Mouse (Mus musculus): ENCODE measurements around the gene Sphk1.
A peak's percentile ranks its signal among the peaks of the same experiment; 100 is the strongest.

The Sphk1 gene

DNA sequence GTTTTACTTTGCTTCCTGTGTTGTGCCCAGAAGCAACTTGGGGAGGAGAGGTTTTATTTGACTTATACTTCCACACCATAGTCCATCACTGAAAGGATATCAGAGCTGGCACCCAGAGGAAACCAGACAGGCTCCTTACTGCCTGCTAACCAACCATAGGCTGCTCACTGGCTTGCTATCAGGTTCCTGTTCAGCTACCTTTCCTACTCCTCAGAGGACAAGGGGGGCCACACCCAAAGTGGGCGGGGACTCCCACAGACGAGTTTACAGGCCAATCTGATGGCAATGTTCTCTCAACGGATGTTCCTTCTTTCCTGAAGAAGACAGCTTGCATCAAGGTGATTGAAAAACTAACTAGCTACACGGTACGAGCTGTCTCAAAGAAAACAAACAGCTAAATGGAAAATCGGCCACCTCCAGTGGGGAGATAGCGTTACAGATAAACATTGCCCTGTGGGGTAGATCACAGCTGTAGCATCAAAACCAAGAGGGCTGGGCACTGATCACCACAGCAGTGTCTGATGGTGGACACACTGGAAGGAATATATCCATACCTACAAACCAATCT, 19.3 kb upstream of the Sphk1 start:
- DNase-seq, result no peak

GRCm38 (mm10) chr11:116512154-116512553, 18.6 kb upstream of the Sphk1 start:
- no peak for DNase-seq

- no peak for DNase-seq
Observed at GRCm38 (mm10) chr11:116512987-116513386, 17.7 kb upstream of the Sphk1 start.

DNA sequence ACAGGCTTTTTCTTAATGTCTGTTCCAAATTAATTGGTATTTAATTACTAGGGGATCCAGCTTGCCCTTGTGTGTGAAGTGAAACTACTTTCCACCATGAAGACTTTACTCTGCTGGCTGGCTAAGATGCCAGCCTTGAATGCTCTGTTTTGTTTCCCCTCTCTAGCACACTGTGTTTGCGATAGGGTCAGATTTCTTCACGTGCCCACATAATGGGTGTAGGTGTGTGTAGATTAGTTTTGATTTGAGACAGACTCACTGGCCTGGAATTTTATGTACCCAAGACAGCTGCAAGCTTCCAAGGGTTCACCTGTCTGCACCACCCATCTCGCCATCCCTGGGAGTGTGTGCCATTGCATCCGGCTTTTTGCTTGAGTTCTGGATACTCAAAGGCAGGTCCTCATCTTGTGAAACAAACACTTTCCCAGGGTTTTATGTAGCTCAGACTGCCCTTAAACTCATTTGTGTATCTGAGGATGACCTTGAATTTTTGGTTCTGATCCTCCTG, 17.1 kb upstream of the Sphk1 start:
- DNase-seq, result no peak

DNA sequence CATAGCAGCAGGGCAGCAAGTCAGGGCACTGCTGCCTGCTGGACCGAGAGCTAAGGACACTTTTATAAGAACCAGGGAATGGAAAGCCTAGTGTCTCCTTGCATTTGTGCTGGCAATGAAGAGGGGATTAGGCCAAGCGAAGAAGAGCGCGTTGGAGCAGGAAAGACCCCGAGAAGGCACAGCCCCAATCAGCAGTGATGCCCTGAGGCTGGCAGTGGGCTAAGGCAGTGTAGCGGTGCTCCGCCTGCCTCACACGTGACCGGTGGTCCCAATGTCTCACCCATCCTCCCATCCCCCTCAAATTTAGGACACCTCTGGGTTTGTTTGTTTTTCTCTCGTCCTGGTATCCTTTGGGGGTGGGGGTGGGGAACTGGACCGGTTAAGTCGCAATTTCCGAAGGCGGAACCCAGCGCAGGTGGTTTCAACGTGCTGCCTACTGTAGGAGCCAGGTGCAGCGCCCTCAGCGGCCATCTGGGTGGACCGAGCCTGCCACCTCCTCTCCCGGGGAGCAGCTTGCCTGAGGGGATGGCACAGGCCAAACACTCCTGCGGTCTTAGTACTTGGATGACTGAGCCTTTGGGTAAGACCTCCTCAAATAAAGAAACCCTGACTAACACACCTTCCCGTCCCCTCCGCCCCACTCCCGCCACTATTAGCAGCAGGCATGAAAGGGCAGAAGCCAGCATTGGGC, 15.2 kb upstream of the Sphk1 start:
- peak; percentile 81 to 82 for DNase-seq

DNA sequence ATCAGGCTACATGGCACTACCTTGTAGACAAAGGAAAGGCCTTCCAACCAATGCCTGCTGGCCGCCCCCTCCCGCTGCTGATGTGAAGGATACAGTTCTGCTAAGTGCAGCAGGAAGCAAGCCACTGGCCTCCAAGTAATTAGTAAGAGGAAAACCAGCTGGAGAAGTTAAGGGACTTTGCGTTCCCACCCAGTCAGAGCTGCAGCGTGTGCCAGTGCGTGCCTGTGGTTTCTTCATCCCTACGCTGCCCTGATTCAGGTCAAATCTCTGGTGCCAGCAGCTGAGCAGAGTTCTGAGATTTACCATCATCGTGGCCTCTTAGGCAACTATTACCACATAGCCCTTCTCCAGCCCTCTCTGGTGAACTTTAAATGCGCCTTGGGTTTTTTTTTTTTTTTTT, 12.2 kb upstream of the Sphk1 start:
- no peak for DNase-seq

DNA sequence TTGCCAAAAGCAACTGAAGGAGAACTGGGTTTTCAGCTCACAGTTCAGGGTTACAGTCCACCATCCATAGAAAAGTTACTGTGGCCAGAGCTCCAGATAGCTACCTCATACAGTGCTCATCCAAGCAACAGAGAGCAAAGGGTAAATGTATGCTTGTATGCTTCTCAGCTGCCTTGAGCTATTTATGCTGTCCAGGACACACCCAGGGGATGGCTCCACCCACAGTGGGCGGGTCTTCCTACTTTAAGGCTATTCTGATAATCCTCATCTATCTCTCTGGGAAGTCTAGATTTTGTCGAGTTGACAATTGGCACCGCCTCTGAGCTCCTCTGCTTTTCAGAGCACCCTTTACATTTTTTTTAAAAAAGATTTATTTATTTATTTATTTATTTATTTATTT, 9.6 kb upstream of the Sphk1 start:
- no peak for DNase-seq

DNA sequence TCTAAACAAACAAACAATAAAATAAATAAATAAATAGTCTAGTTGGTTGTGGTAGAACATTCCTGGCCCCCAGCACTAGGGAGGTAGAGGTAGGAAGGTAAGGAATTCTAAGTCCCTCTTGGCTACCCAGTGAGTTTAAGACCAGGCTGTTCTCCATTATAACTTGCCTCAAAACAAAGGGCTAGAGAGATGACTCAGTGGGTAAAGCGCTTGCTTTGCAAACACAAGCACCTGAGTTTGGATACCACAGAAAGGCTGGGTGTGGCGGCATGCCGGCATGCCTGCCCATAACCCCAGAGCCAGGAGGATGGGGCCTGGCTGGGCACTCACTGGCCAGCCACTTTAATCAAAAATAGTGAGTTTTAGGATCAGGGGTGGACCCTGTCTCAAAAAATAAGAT, 8.7 kb upstream of the Sphk1 start:
- no peak for DNase-seq

- DNase-seq, result peak; percentile 70 to 79
Observed at GRCm38 (mm10) chr11:116522886-116523698, 7.6 kb upstream of the Sphk1 start.

GRCm38 (mm10) chr11:116523699-116524189, 7.0 kb upstream of the Sphk1 start:
- peak; percentile 69 to 72 for DNase-seq

DNA sequence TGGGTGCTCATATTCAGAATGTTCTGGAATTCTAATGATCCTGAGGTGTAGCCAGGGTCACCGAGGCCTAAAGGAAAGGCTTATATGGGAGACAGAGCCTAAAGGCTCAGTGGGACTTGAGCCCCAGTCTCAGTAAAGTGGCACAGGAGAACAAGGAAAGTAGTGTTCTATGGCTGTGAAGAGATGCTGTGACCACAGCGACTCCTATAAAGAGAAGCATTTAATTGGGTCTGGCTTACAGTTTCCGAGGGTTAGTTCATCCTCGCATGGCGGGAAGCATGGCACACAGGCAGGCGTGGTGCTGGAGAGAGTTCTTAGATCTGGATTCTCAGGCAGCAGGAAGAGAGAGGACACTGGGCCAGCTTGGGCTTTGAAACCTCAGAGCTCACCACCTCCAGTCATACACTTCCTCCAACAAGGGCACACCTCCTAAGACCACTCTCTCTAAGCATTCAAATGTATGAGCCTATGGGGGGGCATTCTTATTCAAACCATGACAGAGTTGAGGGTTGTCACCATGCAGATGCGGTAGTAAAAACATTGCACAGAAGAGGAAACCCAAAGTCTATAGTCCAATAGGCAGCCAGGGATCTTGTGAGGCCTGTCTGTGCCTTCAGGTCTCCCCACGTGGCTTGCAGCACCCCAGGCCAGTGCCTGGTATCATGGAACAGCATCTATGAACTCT, 1.9 kb upstream of the Sphk1 start:
- DNase-seq, result no peak

- DNase-seq, result peak; percentile 53 to 56
Observed at GRCm38 (mm10) chr11:116531371-116532191, 856 bp downstream of the Sphk1 start.

DNA sequence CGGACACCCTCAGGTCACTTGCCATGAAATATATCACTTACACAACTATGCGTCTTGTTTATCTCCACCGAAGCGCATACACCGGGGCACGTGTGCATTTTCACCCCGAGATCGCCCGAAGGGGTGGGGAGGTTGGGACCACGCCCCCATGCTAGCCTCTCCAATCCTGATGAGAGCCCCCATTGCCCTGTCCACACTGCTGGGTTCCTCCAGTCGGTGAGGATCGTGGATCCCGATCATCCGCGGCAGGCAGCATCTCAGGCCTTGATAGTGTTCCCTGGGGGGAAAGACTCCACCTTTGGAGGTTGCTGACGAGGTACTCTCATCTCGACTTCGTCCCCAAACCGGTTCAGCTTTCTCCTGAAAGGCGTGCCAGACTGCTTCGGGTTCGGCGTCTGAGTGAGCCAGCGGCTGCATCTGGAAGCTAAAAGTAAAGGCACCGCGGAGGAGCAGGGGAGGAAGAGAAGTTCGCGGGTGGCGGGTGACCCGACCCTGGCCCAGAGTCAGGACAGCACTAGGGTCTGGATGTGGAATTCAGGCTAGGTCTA, 1.6 kb downstream of the Sphk1 start:
- peak; percentile 53 to 60 for DNase-seq

DNA sequence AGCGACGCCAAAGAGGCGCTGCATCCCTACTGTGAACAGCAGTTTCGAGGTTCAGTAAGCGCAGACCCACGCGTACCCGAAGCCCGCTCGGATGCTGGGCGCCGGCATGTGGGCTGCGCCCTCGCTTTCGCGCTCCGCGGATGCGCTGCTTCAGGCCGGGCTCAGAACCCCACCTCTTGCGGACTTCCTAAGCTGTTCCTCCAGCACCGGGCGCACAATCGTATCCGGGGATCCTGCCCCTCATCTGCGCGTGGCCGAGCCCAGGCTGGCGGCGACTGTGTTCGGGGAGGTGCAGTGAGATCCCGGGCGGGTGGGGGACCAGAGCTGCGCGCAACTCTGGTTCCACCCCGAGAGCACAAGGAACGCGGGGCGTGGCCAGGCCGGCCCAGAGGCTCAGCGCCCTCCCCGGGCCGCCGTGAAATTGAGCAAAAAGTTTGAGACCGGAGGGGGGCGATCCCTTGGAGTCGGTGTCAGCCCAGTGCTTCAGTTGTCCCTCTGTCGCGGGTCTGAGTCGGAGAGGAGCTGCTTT, 2.1 kb downstream of the Sphk1 start:
- DNase-seq, result peak; percentile 69 to 72

GRCm38 (mm10) chr11:116533341-116534153, 2.8 kb downstream of the Sphk1 start:
- DNase-seq, result peak; percentile 49 to 63

DNA sequence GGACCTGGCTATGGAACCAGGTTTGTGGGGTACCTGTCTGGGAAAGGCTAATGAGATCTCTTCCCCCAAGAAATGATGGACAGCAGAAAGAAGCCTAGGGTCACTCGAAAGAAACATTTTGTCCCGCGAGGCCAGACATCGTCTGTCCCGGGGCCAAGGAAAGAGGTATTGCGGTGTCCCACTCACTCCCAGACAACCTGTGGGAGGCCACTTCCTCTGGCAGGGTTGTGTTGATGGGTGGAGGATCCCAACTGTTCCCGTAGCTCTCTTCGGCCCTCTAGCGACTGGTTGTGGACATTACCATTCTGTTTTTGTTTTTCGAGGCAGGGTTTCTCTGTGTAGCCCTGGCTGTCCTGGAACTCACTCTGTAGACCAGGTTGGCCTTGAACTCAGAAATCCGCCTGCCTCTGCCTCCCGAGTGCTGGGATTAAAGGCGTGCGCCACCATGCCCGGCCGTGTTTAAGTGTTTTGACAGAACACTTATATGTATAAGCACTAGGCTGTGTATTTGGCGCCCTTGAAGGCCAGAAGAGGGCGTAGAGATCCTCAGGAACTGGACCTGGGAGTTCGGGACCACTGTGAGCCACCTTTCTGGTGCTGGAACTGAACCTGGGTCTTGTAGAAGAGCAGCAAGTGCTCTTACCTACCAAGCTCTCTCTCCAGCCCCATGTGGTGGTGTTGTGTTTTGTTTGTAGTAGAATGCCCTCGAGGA, 3.6 kb downstream of the Sphk1 start:
- peak; percentile 84 to 87 for DNase-seq

GRCm38 (mm10) chr11:116536685-116537084, 6.0 kb downstream of the Sphk1 start:
- no peak for DNase-seq

DNA sequence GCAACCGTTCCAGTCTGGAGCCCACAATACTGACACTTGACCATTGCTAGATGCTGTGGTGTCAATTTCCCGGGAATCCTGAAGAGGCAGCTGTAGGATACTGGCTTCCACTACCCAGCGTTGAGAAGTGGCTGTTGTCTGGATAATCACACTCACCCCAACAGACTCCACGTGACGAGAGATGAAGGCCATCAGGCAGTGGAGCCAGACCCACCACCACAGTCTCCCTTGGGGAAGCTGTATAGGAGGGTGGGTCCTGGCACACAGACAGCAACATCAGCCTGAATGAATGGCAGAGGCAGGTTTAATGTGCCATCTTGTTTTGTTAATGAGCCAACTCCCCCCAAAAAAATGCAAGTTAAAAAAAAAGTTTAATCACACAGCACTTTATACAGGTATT, 6.7 kb downstream of the Sphk1 start:
- no peak for DNase-seq

- DNase-seq, result no peak
Observed at GRCm38 (mm10) chr11:116538142-116538735, 7.5 kb downstream of the Sphk1 start.

Measured in cerebellum, postnatal 10 days (tissue).